Mouse (Mus musculus): ENCODE results near the gene Slc25a29. TPM values are rescaled to one million over a fixed set of nuclear protein-coding genes. Genes with fewer than 3 reads are reported as not detected.

The Slc25a29 gene
- polyA plus RNA-seq, 1 experiment: 5.5 TPM

- TF ChIP-seq USF1 (IDR thresholded peaks at IDR 0.05; ENCODE audit: low read depth) (no peak), MYOD1 (IDR thresholded peaks at IDR 0.05; ENCODE audit: control insufficient read depth, insufficient read length, low read depth) (no peak), CTCF (IDR thresholded peaks at IDR 0.05; ENCODE audit: control insufficient read depth, insufficient read depth, insufficient read length) (no peak), FOSL1 (IDR thresholded peaks at IDR 0.05; ENCODE audit: insufficient read depth, low read length, poor library complexity, severe bottlenecking) (no peak), MYOG (IDR thresholded peaks at IDR 0.05; ENCODE audit: control insufficient read depth, extremely low read depth, insufficient read length) (no peak), MAX (IDR thresholded peaks at IDR 0.05) (no peak), CEBPB (IDR thresholded peaks at IDR 0.05; ENCODE audit: low read depth) (no peak)
- Histone ChIP-seq H3K36me3 (ENCODE audit: control insufficient read depth, insufficient read depth) (peaks cover 66% of the 10 kb centered on the region), H3K4me3 (ENCODE audit: insufficient read depth, poor library complexity, severe bottlenecking) (no peak overlapping the region), H3K27me3 (ENCODE audit: control insufficient read depth, insufficient read depth, insufficient read length) (no peaks in the 10 kb centered on the region), H3K79me3 (ENCODE audit: low read depth) (peaks cover 94% of the 10 kb centered on the region), H3ac (ENCODE audit: control insufficient read depth, insufficient read length, low read depth) (no peak overlapping the region), H3K79me2 (ENCODE audit: control insufficient read depth, insufficient read depth) (peaks cover 100% of the 10 kb centered on the region)
These were observed 25.9 kb downstream of the Slc25a29 start for GRCm38 (mm10) chr12:108809771-108810170.

GRCm38 (mm10) chr12:108808465-108808864, 27.2 kb downstream of the Slc25a29 start:
- Histone ChIP-seq H3ac (ENCODE audit: control insufficient read depth, insufficient read length, low read depth) (no peak overlapping the region), H3K36me3 (ENCODE audit: control insufficient read depth, insufficient read depth) (peaks cover 54% of the 10 kb centered on the region), H3K79me2 (ENCODE audit: control insufficient read depth, insufficient read depth) (peaks cover 100% of the 10 kb centered on the region), H3K4me3 (ENCODE audit: insufficient read depth, poor library complexity, severe bottlenecking) (no peak overlapping the region), H3K79me3 (ENCODE audit: low read depth) (peaks cover 94% of the 10 kb centered on the region), H3K27me3 (ENCODE audit: control insufficient read depth, insufficient read depth, insufficient read length) (no peaks in the 10 kb centered on the region)
- TF ChIP-seq MAX (IDR thresholded peaks at IDR 0.05): no peak
- TF ChIP-seq CEBPB (IDR thresholded peaks at IDR 0.05; ENCODE audit: low read depth): no peak
- no peak for TF ChIP-seq CTCF (IDR thresholded peaks at IDR 0.05; ENCODE audit: control insufficient read depth, insufficient read depth, insufficient read length)
- no peak for TF ChIP-seq MYOG (IDR thresholded peaks at IDR 0.05; ENCODE audit: control insufficient read depth, extremely low read depth, insufficient read length)
- TF ChIP-seq FOSL1 (IDR thresholded peaks at IDR 0.05; ENCODE audit: insufficient read depth, low read length, poor library complexity, severe bottlenecking): no peak
- TF ChIP-seq MYOD1 (IDR thresholded peaks at IDR 0.05; ENCODE audit: control insufficient read depth, insufficient read length, low read depth): no peak
- TF ChIP-seq USF1 (IDR thresholded peaks at IDR 0.05; ENCODE audit: low read depth): no peak

- peaks cover 100% of the 10 kb centered on the region for H3K79me2 ChIP-seq (ENCODE audit: control insufficient read depth, insufficient read depth)
- no peaks in the 10 kb centered on the region for H3K27me3 ChIP-seq (ENCODE audit: control insufficient read depth, insufficient read depth, insufficient read length)
- H3K4me3 ChIP-seq (ENCODE audit: insufficient read depth, poor library complexity, severe bottlenecking): no peak overlapping the region
- peaks cover 97% of the 10 kb centered on the region for H3K79me3 ChIP-seq (ENCODE audit: low read depth)
- peaks cover 45% of the 10 kb centered on the region for H3K36me3 ChIP-seq (ENCODE audit: control insufficient read depth, insufficient read depth)
- no peak for TF ChIP-seq USF1 (IDR thresholded peaks at IDR 0.05; ENCODE audit: low read depth)
- TF ChIP-seq CTCF (IDR thresholded peaks at IDR 0.05; ENCODE audit: control insufficient read depth, insufficient read depth, insufficient read length): no peak
- TF ChIP-seq CEBPB (IDR thresholded peaks at IDR 0.05; ENCODE audit: low read depth): no peak
- no peak for TF ChIP-seq MYOG (IDR thresholded peaks at IDR 0.05; ENCODE audit: control insufficient read depth, extremely low read depth, insufficient read length)
- TF ChIP-seq MAX (IDR thresholded peaks at IDR 0.05): no peak
- no peak for TF ChIP-seq FOSL1 (IDR thresholded peaks at IDR 0.05; ENCODE audit: insufficient read depth, low read length, poor library complexity, severe bottlenecking)
- no peak for TF ChIP-seq MYOD1 (IDR thresholded peaks at IDR 0.05; ENCODE audit: control insufficient read depth, insufficient read length, low read depth)
- no peak overlapping the region for H3ac ChIP-seq (ENCODE audit: control insufficient read depth, insufficient read length, low read depth)
These were observed 31.3 kb downstream of the Slc25a29 start for GRCm38 (mm10) chr12:108804388-108804787.

GRCm38 (mm10) chr12:108801613-108802012, 34.1 kb downstream of the Slc25a29 start:
- peaks cover 24% of the 10 kb centered on the region for H3K36me3 ChIP-seq (ENCODE audit: control insufficient read depth, insufficient read depth)
- no peak overlapping the region for H3ac ChIP-seq (ENCODE audit: control insufficient read depth, insufficient read length, low read depth)
- H3K4me3 ChIP-seq (ENCODE audit: insufficient read depth, poor library complexity, severe bottlenecking): no peak overlapping the region
- H3K79me3 ChIP-seq (ENCODE audit: low read depth): peaks cover 99% of the 10 kb centered on the region
- H3K79me2 ChIP-seq (ENCODE audit: control insufficient read depth, insufficient read depth): peaks cover 100% of the 10 kb centered on the region
- TF ChIP-seq MYOD1 (IDR thresholded peaks at IDR 0.05; ENCODE audit: control insufficient read depth, insufficient read length, low read depth): no peak
- no peak for TF ChIP-seq MAX (IDR thresholded peaks at IDR 0.05)
- no peaks in the 10 kb centered on the region for H3K27me3 ChIP-seq (ENCODE audit: control insufficient read depth, insufficient read depth, insufficient read length)

GRCm38 (mm10) chr12:108794979-108795537, 40.6 kb downstream of the Slc25a29 start:
- H3K27me3 ChIP-seq (ENCODE audit: control insufficient read depth, insufficient read depth, insufficient read length): no peaks in the 10 kb centered on the region
- TF ChIP-seq MYOD1 (IDR thresholded peaks at IDR 0.05; ENCODE audit: control insufficient read depth, insufficient read length, low read depth): no peak
- TF ChIP-seq MAX (IDR thresholded peaks at IDR 0.05): no peak
- no peak for TF ChIP-seq FOSL1 (IDR thresholded peaks at IDR 0.05; ENCODE audit: insufficient read depth, low read length, poor library complexity, severe bottlenecking)
- TF ChIP-seq USF1 (IDR thresholded peaks at IDR 0.05; ENCODE audit: low read depth): no peak
- no peak for TF ChIP-seq CEBPB (IDR thresholded peaks at IDR 0.05; ENCODE audit: low read depth)
- TF ChIP-seq CTCF (IDR thresholded peaks at IDR 0.05; ENCODE audit: control insufficient read depth, insufficient read depth, insufficient read length): no peak
- no peak for TF ChIP-seq MYOG (IDR thresholded peaks at IDR 0.05; ENCODE audit: control insufficient read depth, extremely low read depth, insufficient read length)
- H3K79me2 ChIP-seq (ENCODE audit: control insufficient read depth, insufficient read depth): peaks cover 93% of the 10 kb centered on the region
- H3K4me3 ChIP-seq (ENCODE audit: insufficient read depth, poor library complexity, severe bottlenecking): peak overlapping the region; percentile 98
- H3K79me3 ChIP-seq (ENCODE audit: low read depth): peaks cover 83% of the 10 kb centered on the region
- peaks cover 15% of the 10 kb centered on the region for H3K36me3 ChIP-seq (ENCODE audit: control insufficient read depth, insufficient read depth)
- H3ac ChIP-seq (ENCODE audit: control insufficient read depth, insufficient read length, low read depth): peak overlapping the region; percentile 42
